Comparison of ENCODE assay signal across 9 mouse cellular contexts in the genomic region with DNA sequence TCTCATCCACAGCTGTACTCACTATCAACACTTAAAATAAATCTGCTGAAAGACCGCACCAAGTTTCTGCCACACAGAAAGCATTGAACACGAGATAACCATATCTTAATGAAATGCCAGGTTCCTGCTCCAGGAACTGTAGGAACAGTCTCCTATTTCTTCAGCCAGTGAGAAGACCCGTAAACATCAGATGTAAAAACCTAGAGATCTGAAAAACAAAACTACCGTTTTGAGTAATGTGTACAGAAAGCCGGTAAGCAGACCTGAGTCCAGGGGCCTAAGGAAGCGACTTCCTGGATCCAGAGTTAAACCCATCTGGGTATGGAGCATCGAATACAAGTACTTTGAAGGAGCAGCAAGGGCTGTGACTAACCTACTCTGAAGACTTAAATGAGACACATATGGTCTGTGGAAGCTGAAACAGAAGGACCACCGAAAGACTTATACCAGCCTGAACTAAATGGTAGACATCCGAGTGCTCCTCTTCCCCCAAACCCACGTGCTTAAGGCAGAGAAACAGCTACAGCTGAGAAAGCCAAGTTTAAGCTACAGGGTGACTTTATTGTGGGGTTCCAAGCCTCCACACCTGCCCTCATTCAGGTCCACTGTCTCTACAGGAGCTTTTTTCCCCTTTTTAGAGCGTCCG. TPM values are rescaled to one million over a fixed set of nuclear protein-coding genes. Genes with fewer than 3 reads are reported as not detected.
DNase-seq lines count a peak whose midpoint lies in the region; ATAC-seq and TF ChIP-seq lines count a peak whose summit lies in the region.
"Had no signal": no experiment of that assay in that cellular context is flagged by ENCODE, and none has a peak within 500 bp of the region (broad histone marks: within the 10 kb centered on the region; RNA-seq: fewer than 3 reads in every experiment).

No protein-coding gene starts in this region.

- H3K27ac ChIP-seq in kidney, postnatal 0 days: peak overlapping the region; percentile 98
- peak overlapping the region; percentile 100 for H3K27ac ChIP-seq in hindbrain, embryonic 15.5 days (replicated peaks)
- H3K27ac ChIP-seq in midbrain, postnatal 0 days (ENCODE audit: low read depth, low read length): peak overlapping the region; percentile 99

- H3K4me3 ChIP-seq in kidney, postnatal 0 days (replicated peaks; ENCODE audit: low read depth, low read length): peak overlapping the region; percentile 64
- peak overlapping the region; percentile 77 for H3K4me3 ChIP-seq in hindbrain, embryonic 15.5 days
- H3K4me3 ChIP-seq in midbrain, postnatal 0 days (ENCODE audit: low read depth, low read length): peak overlapping the region; percentile 75

- 13% methylated on average over 12 of the region's 12 CpGs for WGBS in kidney, postnatal 0 days
- WGBS in hindbrain, embryonic 15.5 days: 27% methylated on average over 12 of the region's 12 CpGs
- WGBS in midbrain, postnatal 0 days: 22% methylated on average over 12 of the region's 12 CpGs

- no peaks in the 10 kb centered on the region; the same call in 1 of the 2 replicates for H3K4me1 ChIP-seq in kidney, postnatal 0 days (replicated peaks; ENCODE audit: insufficient read depth, low read length)
- H3K4me1 ChIP-seq in hindbrain, embryonic 15.5 days (replicated peaks): peaks cover 23% of the 10 kb centered on the region
- peaks cover 3% of the 10 kb centered on the region; the same call in 1 of the 2 replicates for H3K4me1 ChIP-seq in midbrain, postnatal 0 days (ENCODE audit: insufficient read depth, low read length)

- no peaks in the 10 kb centered on the region for H3K36me3 ChIP-seq in kidney, postnatal 0 days (ENCODE audit: insufficient read depth, low read length)
- H3K36me3 ChIP-seq in hindbrain, embryonic 15.5 days: no peaks in the 10 kb centered on the region
- H3K36me3 ChIP-seq in midbrain, postnatal 0 days (ENCODE audit: insufficient read depth, low read length): no peaks in the 10 kb centered on the region

- peak overlapping the region; percentile 85 for H3K9ac ChIP-seq in kidney, postnatal 0 days (ENCODE audit: low read depth, low read length)
- H3K9ac ChIP-seq in hindbrain, embryonic 15.5 days: peak overlapping the region; percentile 93
- peak overlapping the region; percentile 95 for H3K9ac ChIP-seq in midbrain, postnatal 0 days (replicated peaks; ENCODE audit: low read length, poor library complexity, severe bottlenecking)

- no peak for DNase-seq in kidney, postnatal 0 days (ENCODE audit: low spot score)
- DNase-seq in kidney, adult 8-10 months: no peak
- DNase-seq in c-Kit-positive CD71-positive TER-119-positive erythroid progenitor cells, embryonic 14.5 days (ENCODE audit: low spot score): peak; percentile 57
- no peak for DNase-seq in midbrain, postnatal 0 days (ENCODE audit: low spot score)
- no peak for DNase-seq in layer of hippocampus, postnatal 25 days (ENCODE audit: extremely low spot score in 1 of 2, low spot score in 1 of 2)
- no peak for DNase-seq in gastrocnemius, adult 8-10 months (ENCODE audit: low spot score in 2 of 2)

- no peak for ATAC-seq in kidney, postnatal 0 days (replicated peaks; ENCODE audit: low FRiP score, low read depth)
- ATAC-seq in hindbrain, embryonic 15.5 days (ENCODE audit: low FRiP score, low read depth): no peak
- ATAC-seq in midbrain, postnatal 0 days (ENCODE audit: low FRiP score): peak; percentile 1; the same call in 1 of the 2 replicates
- no peak; the same call in 1 of the 2 replicates for ATAC-seq in frontal cortex, adult (ENCODE audit: low TSS enrichment)

- no peaks in the 10 kb centered on the region for H3K9me3 ChIP-seq in kidney, postnatal 0 days (replicated peaks; ENCODE audit: low read length)
- H3K9me3 ChIP-seq in hindbrain, embryonic 15.5 days: no peaks in the 10 kb centered on the region
- H3K9me3 ChIP-seq in midbrain, postnatal 0 days (ENCODE audit: low read length): no peaks in the 10 kb centered on the region

- H3K27me3 ChIP-seq in kidney, postnatal 0 days (ENCODE audit: insufficient read depth, low read length): no peaks in the 10 kb centered on the region
- no peaks in the 10 kb centered on the region for H3K27me3 ChIP-seq in hindbrain, embryonic 15.5 days
- H3K27me3 ChIP-seq in midbrain, postnatal 0 days (ENCODE audit: insufficient read depth, low read length): no peaks in the 10 kb centered on the region

- peak overlapping the region; percentile 70 for H3K4me2 ChIP-seq in kidney, postnatal 0 days (ENCODE audit: low read length)
- peak overlapping the region; percentile 75 for H3K4me2 ChIP-seq in hindbrain, embryonic 15.5 days
- H3K4me2 ChIP-seq in midbrain, postnatal 0 days (ENCODE audit: low read depth, low read length, poor library complexity, severe bottlenecking): peak overlapping the region; percentile 78

- TF ChIP-seq CTCF in kidney, postnatal 0 days (IDR thresholded peaks at IDR 0.05; ENCODE audit: low read depth): no peak
- TF ChIP-seq CTCF in midbrain, postnatal 0 days (IDR thresholded peaks at IDR 0.05): no peak

RNA-seq across cellular contexts. Expression of gene Hist4h4, which starts 1.0 kb away (rescaled TPM):
- 0.64 and 0.88 TPM in 2 replicates for polyA plus RNA-seq in kidney, postnatal 0 days (2015; fragmentation: Nextera tagmentation; extraction: Ambion mirVana)
- 0.43 and 0.52 TPM in 2 replicates for polyA plus RNA-seq in hindbrain, embryonic 15.5 days (2015; fragmentation: Nextera tagmentation; extraction: Ambion mirVana)
- 38.0 and 58.4 TPM in 2 replicates for total RNA-seq in midbrain, postnatal 0 days (2014; rRNA removed)
- polyA plus RNA-seq in midbrain, postnatal 0 days (2015; fragmentation: Nextera tagmentation; extraction: Ambion mirVana): 0.32 and 0.45 TPM in 2 replicates
- 10 to 100 TPM; 11.6 to 12.4 TPM for total RNA-seq in layer of hippocampus, postnatal 25 days (2021)
- 1 to 10 TPM; 4.0 to 6.0 (median 4.1) TPM for total RNA-seq in gastrocnemius, adult 8-10 months (2022)

RNA-seq across cellular contexts. Expression of gene H2afj, which starts 4.8 kb away (rescaled TPM):
- 168 and 180 TPM in 2 replicates for polyA plus RNA-seq in kidney, postnatal 0 days (2015; fragmentation: Nextera tagmentation; extraction: Ambion mirVana)
- polyA plus RNA-seq in hindbrain, embryonic 15.5 days (2015; fragmentation: Nextera tagmentation; extraction: Ambion mirVana): 106 and 109 TPM in 2 replicates
- total RNA-seq in midbrain, postnatal 0 days (2014; rRNA removed): 19.0 and 25.9 TPM in 2 replicates
- 98.8 and 114 TPM in 2 replicates for polyA plus RNA-seq in midbrain, postnatal 0 days (2015; fragmentation: Nextera tagmentation; extraction: Ambion mirVana)
- total RNA-seq in layer of hippocampus, postnatal 25 days (2021): 10 to 100 TPM; 80.0 to 81.9 TPM
- total RNA-seq in gastrocnemius, adult 8-10 months (2022): 10 to 100 TPM; 11.4 to 17.2 (median 14.3) TPM

RNA-seq across cellular contexts. Expression of gene Gucy2c, which starts 21.7 kb away (rescaled TPM):
- 0.04 and 0.11 TPM in 2 replicates for polyA plus RNA-seq in kidney, postnatal 0 days (2015; fragmentation: Nextera tagmentation; extraction: Ambion mirVana)
- 0.17 and 0.22 TPM in 2 replicates for polyA plus RNA-seq in hindbrain, embryonic 15.5 days (2015; fragmentation: Nextera tagmentation; extraction: Ambion mirVana)
- 0.55 and 1.4 TPM in 2 replicates for total RNA-seq in midbrain, postnatal 0 days (2014; rRNA removed)
- 0.87 and 1.1 TPM in 2 replicates for polyA plus RNA-seq in midbrain, postnatal 0 days (2015; fragmentation: Nextera tagmentation; extraction: Ambion mirVana)
- total RNA-seq in layer of hippocampus, postnatal 25 days (2021): under 1 TPM; 0.56 to 0.79 TPM
- total RNA-seq in gastrocnemius, adult 8-10 months (2022): not detected
- total RNA-seq: adrenal gland, adult 2 months had no signal
- polyA plus RNA-seq: adrenal gland, adult 2 months had no signal

RNA-seq across cellular contexts. Expression of gene BC049715, which starts 24.2 kb away (rescaled TPM):
- 1.6 and 2.1 TPM in 2 replicates for polyA plus RNA-seq in kidney, postnatal 0 days (2015; fragmentation: Nextera tagmentation; extraction: Ambion mirVana)
- polyA plus RNA-seq in hindbrain, embryonic 15.5 days (2015; fragmentation: Nextera tagmentation; extraction: Ambion mirVana): 1.2 and 1.3 TPM in 2 replicates
- total RNA-seq in midbrain, postnatal 0 days (2014; rRNA removed): 0.33 and 1.7 TPM in 2 replicates
- polyA plus RNA-seq in midbrain, postnatal 0 days (2015; fragmentation: Nextera tagmentation; extraction: Ambion mirVana): 2.0 and 2.3 TPM in 2 replicates
- 1 to 10 TPM; 2.0 to 3.0 TPM for total RNA-seq in layer of hippocampus, postnatal 25 days (2021)
- under 1 TPM in 2 of 4 experiments, not detected in 2; 0.07 to 0.08 TPM for total RNA-seq in gastrocnemius, adult 8-10 months (2022)

RNA-seq across cellular contexts. Expression of gene Wbp11, which starts 24.8 kb away (rescaled TPM):
- polyA plus RNA-seq in kidney, postnatal 0 days (2015; fragmentation: Nextera tagmentation; extraction: Ambion mirVana): 76.4 and 82.9 TPM in 2 replicates
- polyA plus RNA-seq in hindbrain, embryonic 15.5 days (2015; fragmentation: Nextera tagmentation; extraction: Ambion mirVana): 72.3 and 78.4 TPM in 2 replicates
- 43.6 and 44.8 TPM in 2 replicates for total RNA-seq in midbrain, postnatal 0 days (2014; rRNA removed)
- 73.6 and 86.1 TPM in 2 replicates for polyA plus RNA-seq in midbrain, postnatal 0 days (2015; fragmentation: Nextera tagmentation; extraction: Ambion mirVana)
- 100 to 1,000 TPM; 138 to 141 TPM for total RNA-seq in layer of hippocampus, postnatal 25 days (2021)
- 10 to 100 TPM; 44.7 to 49.8 (median 45.5) TPM for total RNA-seq in gastrocnemius, adult 8-10 months (2022)
